Mouse (Mus musculus) embryo, embryonic 11.5 days (tissue): Measurements from ENCODE around the gene Tnfrsf14.
A peak's percentile ranks its signal among the peaks of the same experiment; 100 is the strongest.

Experiments used
- DNase-seq: peaks from one replicate; pipeline ENCODE4 v3.0.0-alpha.2; 2012; ENCODE audit warnings: low read depth, low spot score

Tnfrsf14 gene

GRCm38 (mm10) chr4:154916662-154917061, 11.7 kb downstream of the Tnfrsf14 start:
- no peak for DNase-seq

- DNase-seq = no peak
These were observed 13.1 kb downstream of the Tnfrsf14 start for GRCm38 (mm10) chr4:154915286-154915685.

- DNase-seq = no peak
These were observed 13.7 kb downstream of the Tnfrsf14 start for GRCm38 (mm10) chr4:154914707-154915106.

- DNase-seq = no peak
These were observed 14.1 kb downstream of the Tnfrsf14 start for GRCm38 (mm10) chr4:154914252-154914651.

- DNase-seq = no peak
These were observed 14.5 kb downstream of the Tnfrsf14 start for GRCm38 (mm10) chr4:154913845-154914244.

GRCm38 (mm10) chr4:154911644-154912043, 16.7 kb downstream of the Tnfrsf14 start:
- DNase-seq = no peak

GRCm38 (mm10) chr4:154910606-154911522, 17.5 kb downstream of the Tnfrsf14 start:
- DNase-seq = no peak

- DNase-seq = no peak
These were observed 19.9 kb downstream of the Tnfrsf14 start for GRCm38 (mm10) chr4:154908490-154908889.

GRCm38 (mm10) chr4:154907833-154908232, 20.5 kb downstream of the Tnfrsf14 start:
- peak; percentile 61 for DNase-seq

- DNase-seq = peak; percentile 79
These were observed 23.9 kb downstream of the Tnfrsf14 start for GRCm38 (mm10) chr4:154904185-154905071.

- DNase-seq = no peak
These were observed 26.0 kb downstream of the Tnfrsf14 start for GRCm38 (mm10) chr4:154902371-154902770.

- peak; percentile 88 for DNase-seq
These were observed 29.6 kb downstream of the Tnfrsf14 start, which contains the start of gene Fam213b for GRCm38 (mm10) chr4:154898506-154899446. Gene Fam213b (minus strand): TSS chr4:154899135.

GRCm38 (mm10) chr4:154897676-154898465, 30.5 kb downstream of the Tnfrsf14 start:
- DNase-seq = no peak

GRCm38 (mm10) chr4:154895549-154895948, 32.8 kb downstream of the Tnfrsf14 start:
- no peak for DNase-seq

GRCm38 (mm10) chr4:154890887-154891286, 37.5 kb downstream of the Tnfrsf14 start:
- no peak for DNase-seq

- no peak for DNase-seq
These were observed 40.6 kb downstream of the Tnfrsf14 start for GRCm38 (mm10) chr4:154887593-154888250.

- DNase-seq = no peak
These were observed 41.3 kb downstream of the Tnfrsf14 start for GRCm38 (mm10) chr4:154886876-154887592.

GRCm38 (mm10) chr4:154885416-154885815, 42.9 kb downstream of the Tnfrsf14 start:
- no peak for DNase-seq
